Mouse (Mus musculus) heart, postnatal 0 days (tissue): ENCODE measurements around the gene Nt5dc2. TPM values are rescaled to one million over a fixed set of nuclear protein-coding genes. Genes with fewer than 3 reads are reported as not detected.

Source experiments
- ATAC-seq: fragments of 200-750 bp; cut with Nextera tagmentation; 2 replicates; pipeline ENCODE4 v1.8.0; 2017; ENCODE audit warnings: low read depth, moderate number of reproducible peaks, moderate library complexity; ENCODE audit not compliant: insufficient read depth
- DNase-seq: peaks from one replicate; pipeline ENCODE4 v3.0.0-alpha.2; 2016; ENCODE audit warnings: low spot score
- H3K27ac ChIP-seq: fragments of 300-500 bp; sonication (generic); 2 replicates; pipeline ENCODE4 v1.5.1; 2014; ENCODE audit warnings: low read depth, mild to moderate bottlenecking
- H3K27me3 ChIP-seq: fragments of 300-500 bp; sonication (generic); 2 replicates; pipeline ENCODE4 v1.6.1; 2014; ENCODE audit warnings: low read length, mixed read lengths; ENCODE audit not compliant: control insufficient read depth, insufficient read depth
- H3K36me3 ChIP-seq: fragments of 300-500 bp; sonication (generic); replicated peaks from 2 replicates; pipeline ENCODE4 v1.6.1; 2014; ENCODE audit warnings: low read length, mixed read lengths; ENCODE audit not compliant: control insufficient read depth, insufficient read depth
- H3K4me1 ChIP-seq: fragments of 300-500 bp; sonication (generic); 2 replicates; pipeline ENCODE4 v1.6.1; 2014; ENCODE audit warnings: antibody characterized with exemption; ENCODE audit not compliant: control insufficient read depth, insufficient read depth
- H3K4me2 ChIP-seq: fragments of 300-500 bp; sonication (generic); 2 replicates; pipeline ENCODE4 v1.6.1; 2014; ENCODE audit warnings: low read depth, mild to moderate bottlenecking, low read length, moderate library complexity
- H3K4me3 ChIP-seq: fragments of 300-500 bp; sonication (generic); 2 replicates; pipeline ENCODE4 v1.5.1; 2014; ENCODE audit warnings: low read depth, low read length
- H3K9ac ChIP-seq: fragments of 300-500 bp; sonication (generic); replicated peaks from 2 replicates; pipeline ENCODE4 v1.6.1; 2014; ENCODE audit warnings: low read depth, low read length, mixed read lengths
- H3K9me3 ChIP-seq: fragments of 300-500 bp; sonication (generic); replicated peaks from 2 replicates; pipeline ENCODE4 v1.6.1; 2016; ENCODE audit warnings: low read length; ENCODE audit not compliant: control insufficient read depth
- CTCF ChIP-seq: IDR thresholded peaks from 2 replicates; pipeline ENCODE4 v1.5.1; 2016; ENCODE audit warnings: antibody characterized with exemption, control low read depth, low read depth
- EP300 ChIP-seq: IDR thresholded peaks from 2 replicates; pipeline ENCODE4 v1.6.1; 2016; ENCODE audit warnings: antibody characterized with exemption, low read depth
- WGBS: fragments of 180-500 bp; shearing (Covaris S2); extraction: QIAGEN DNeasy Blood & Tissue Kit; methylation state at CpG from one replicate; pipeline ENCODE4 v1.1.7; 2014; 5-methylcytosine and 5-hydroxymethylcytosine counted together
- polyA plus RNA-seq: library from polyadenylated mRNA; unstranded; fragments of >200 nt; fragmentation: Nextera tagmentation; extraction: Ambion mirVana; gene quantifications from 2 replicates; pipeline ENCODE4 v1.2.1, GENCODE M21; 2015
- total RNA-seq: library from RNA; depleted of rRNA; stranded (reverse); fragments of >200 nt; gene quantifications from 2 replicates; pipeline ENCODE4 v1.2.3, GENCODE M21; 2014; ENCODE audit warnings: low replicate concordance

The Nt5dc2 gene
- total and polyA plus RNA-seq, 2 experiments from 2014 or later = 146 to 212 TPM

DNA sequence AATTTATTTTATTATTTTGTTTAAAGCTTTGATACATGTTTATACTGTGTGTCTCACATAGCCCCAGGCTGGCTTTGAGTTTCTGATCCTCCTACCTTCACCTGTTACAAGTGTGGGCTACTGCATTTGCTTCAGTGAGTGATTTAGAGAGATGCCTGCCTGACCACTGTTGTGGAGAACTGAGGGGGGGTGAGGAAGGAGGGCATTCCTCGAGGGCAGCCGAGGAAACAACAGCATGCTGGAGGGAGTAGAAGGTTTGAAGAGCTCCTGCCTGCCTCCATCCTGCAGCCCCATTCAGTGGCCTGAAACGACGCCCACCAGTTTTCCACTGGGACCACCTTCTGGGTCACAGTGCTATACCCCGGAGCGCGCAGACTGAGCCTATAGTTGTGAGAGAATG, 34.6 kb downstream of the Nt5dc2 start:
- DNase-seq = no peak
- Histone ChIP-seq H3K4me2 (no peak overlapping the region), H3K4me1 (0 out of 2 replicates have a peak, but pooled peaks cover 12% of the 10 kb centered on the region), H3K27me3 (no peaks in the 10 kb centered on the region), H3K27ac (no peak overlapping the region), H3K9me3 (no peaks in the 10 kb centered on the region), H3K36me3 (peaks cover 5% of the 10 kb centered on the region), H3K9ac (no peak overlapping the region), H3K4me3 (no peak overlapping the region)
- TF ChIP-seq EP300 (no peak), CTCF (no peak)
- WGBS = 49% methylated on average over 7 of the region's 7 CpGs
- no peak for ATAC-seq

DNA sequence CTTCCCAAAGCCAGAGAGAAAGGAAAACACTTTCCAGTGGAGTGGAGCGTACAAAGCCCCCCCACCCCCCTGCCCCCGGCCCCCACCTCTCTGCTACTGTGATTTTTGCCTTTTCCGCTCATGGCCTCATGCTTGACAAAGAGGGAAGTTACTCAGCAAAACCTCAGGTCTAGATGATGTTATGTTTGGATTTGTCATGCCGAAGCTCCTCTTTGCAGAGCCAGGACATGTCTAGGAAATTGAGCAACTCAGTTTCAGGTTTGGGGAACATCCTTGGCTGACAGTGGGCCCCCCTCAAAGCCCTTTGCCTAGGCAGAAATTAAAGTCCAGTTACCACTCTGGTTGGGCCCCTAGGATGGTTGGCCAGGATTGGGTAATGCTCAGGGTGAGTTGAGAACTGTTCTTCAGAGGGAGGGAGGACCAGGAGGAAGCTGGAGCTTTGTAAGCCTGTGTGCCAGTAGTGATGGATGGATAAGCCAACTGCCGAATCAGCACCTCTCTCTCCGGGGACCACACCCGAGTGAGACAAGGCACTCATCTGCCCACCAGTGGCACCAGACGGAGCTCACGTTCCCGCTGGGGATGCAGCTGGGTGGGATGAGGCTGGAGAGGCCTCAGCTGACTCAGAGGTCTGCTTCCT, 35.3 kb downstream of the Nt5dc2 start:
- TF ChIP-seq CTCF (no peak), EP300 (no peak)
- H3K4me1 ChIP-seq = 0 out of 2 replicates have a peak, but pooled peaks cover 10% of the 10 kb centered on the region
- H3K4me2 ChIP-seq = peak overlapping the region; percentile 52
- ATAC-seq = no peak
- H3K4me3 ChIP-seq = peak overlapping the region; percentile 32
- no peaks in the 10 kb centered on the region for H3K27me3 ChIP-seq
- peaks cover 12% of the 10 kb centered on the region for H3K36me3 ChIP-seq
- no peak for DNase-seq
- no peaks in the 10 kb centered on the region for H3K9me3 ChIP-seq
- 45% methylated on average over 10 of the region's 10 CpGs for WGBS
- no peak overlapping the region for H3K27ac ChIP-seq
- H3K9ac ChIP-seq = no peak overlapping the region

DNA sequence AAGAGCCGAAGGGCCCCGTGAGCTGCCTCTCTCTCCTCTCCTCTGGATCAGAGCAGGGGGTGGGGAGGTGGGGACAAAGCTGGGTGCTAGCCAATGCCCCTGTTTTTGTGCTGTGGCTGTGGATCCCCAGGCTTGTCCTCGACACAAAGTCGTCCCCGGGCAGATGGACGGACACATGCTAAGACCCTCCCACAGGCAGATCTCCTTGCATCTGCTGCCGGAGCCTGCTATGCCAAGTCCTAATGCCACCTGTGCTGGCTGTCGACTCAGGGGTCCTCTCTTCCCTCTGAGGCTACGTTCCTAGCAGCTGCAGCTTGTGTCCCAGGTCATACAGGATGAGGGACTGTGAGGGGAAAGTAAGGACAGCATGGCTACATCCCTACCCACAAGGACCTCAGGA, 36.0 kb downstream of the Nt5dc2 start:
- Histone ChIP-seq H3K27me3 (no peaks in the 10 kb centered on the region), H3K9me3 (no peaks in the 10 kb centered on the region), H3K36me3 (peaks cover 19% of the 10 kb centered on the region), H3K4me2 (peak overlapping the region; percentile 52), H3K4me3 (peak overlapping the region; percentile 32), H3K4me1 (0 out of 2 replicates have a peak, but pooled peaks cover 10% of the 10 kb centered on the region), H3K9ac (no peak overlapping the region), H3K27ac (no peak overlapping the region)
- WGBS = 47% methylated on average over 9 of the region's 9 CpGs
- DNase-seq (no peak), ATAC-seq (no peak)
- no peak for TF ChIP-seq CTCF
- no peak for TF ChIP-seq EP300

DNA sequence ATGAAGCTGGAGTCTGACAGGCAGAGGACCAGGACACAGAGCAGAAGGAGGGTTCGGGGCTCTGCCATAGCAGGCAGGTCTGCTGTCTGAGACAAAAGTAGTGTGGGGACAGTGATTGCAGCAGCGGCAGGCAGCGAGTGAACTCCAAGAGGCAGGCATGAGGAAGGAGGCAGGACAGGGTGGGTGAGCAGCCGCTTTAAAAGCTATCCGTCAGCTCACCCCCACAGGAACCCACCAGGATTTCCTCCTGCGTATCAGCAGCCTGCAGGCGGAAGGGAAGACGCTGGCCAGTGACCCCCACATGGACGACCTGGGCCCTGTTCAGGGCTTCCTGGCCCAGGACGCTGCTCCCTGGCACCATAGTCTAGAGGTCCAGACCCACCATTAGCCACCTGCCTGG, 37.6 kb downstream of the Nt5dc2 start, which contains the start of gene Stab1:
TSS of gene Stab1 (minus strand) at position 217 of the 400 bp plus-strand sequence.
- Histone ChIP-seq H3K4me1 (0 out of 2 replicates have a peak, but pooled peaks cover 10% of the 10 kb centered on the region), H3K36me3 (peaks cover 35% of the 10 kb centered on the region), H3K4me3 (peak within 1 kb of the TSS; percentile 32), H3K4me2 (peak within 1 kb of the TSS; percentile 52), H3K9me3 (no peaks in the 10 kb centered on the region), H3K27ac (peak within 1 kb of the TSS; percentile 61), H3K9ac (peak within 1 kb of the TSS; percentile 32; the same call in 1 of the 2 replicates), H3K27me3 (no peaks in the 10 kb centered on the region)
- peak; percentile 67 for DNase-seq
- TF ChIP-seq EP300 (peak; percentile 91), CTCF (no peak)
- peak; percentile 39; the same call in 1 of the 2 replicates for ATAC-seq
- 24% methylated on average over 10 of the region's 10 CpGs for WGBS

DNA sequence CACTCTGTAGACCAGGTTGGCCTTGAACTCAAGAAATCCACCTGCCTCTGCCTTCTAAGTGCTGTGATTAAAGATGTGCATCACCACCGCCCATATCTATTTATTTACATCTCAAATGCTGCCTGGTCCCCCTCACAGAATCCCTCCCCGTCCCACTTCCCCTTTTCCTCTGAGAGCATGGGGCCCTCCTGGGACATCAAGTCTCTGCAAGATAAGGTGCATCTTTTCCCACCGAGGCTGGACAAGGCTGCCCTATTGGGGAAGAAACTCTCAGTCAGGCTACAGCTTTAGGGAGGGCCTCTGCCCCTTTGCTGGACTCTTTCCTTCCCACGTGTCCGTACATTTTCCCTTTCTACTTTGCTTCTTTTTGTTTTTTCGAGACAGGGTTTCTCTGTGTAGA, 38.7 kb downstream of the Nt5dc2 start:
- no peak overlapping the region for H3K4me2 ChIP-seq
- H3K9me3 ChIP-seq = no peaks in the 10 kb centered on the region
- no peaks in the 10 kb centered on the region for H3K27me3 ChIP-seq
- 0 out of 2 replicates have a peak, but pooled peaks cover 5% of the 10 kb centered on the region for H3K4me1 ChIP-seq
- WGBS = 45% methylated on average over 6 of the region's 6 CpGs
- TF ChIP-seq EP300 (no peak), CTCF (no peak)
- H3K9ac ChIP-seq = no peak overlapping the region
- DNase-seq (no peak), ATAC-seq (no peak)
- no peak overlapping the region for H3K27ac ChIP-seq
- H3K36me3 ChIP-seq = peaks cover 46% of the 10 kb centered on the region
- no peak overlapping the region for H3K4me3 ChIP-seq
